Mouse (Mus musculus) MEL (cell line): ENCODE results near the gene Bgn.

Experiments
- CHD1 ChIP-seq: IDR thresholded peaks from 2 replicates; pipeline ENCODE4 v1.6.1; 2012; ENCODE audit warnings: low read depth, mild to moderate bottlenecking, inconsistent platforms, low read length, improper control_type of control experiment
- CTCF ChIP-seq, 3 experiments: IDR thresholded peaks in 2 of 3; conservative IDR thresholded peaks in 1 of 3; 2 replicates each; pipeline ENCODE4 v1.5.1; 2011 to 2012; ENCODE audit warnings: low read length in 3 of 3, low read depth in 2 of 3, mild to moderate bottlenecking in 2 of 3, improper control_type of control experiment in 1 of 3, inconsistent platforms in 1 of 3, mixed read lengths in 1 of 3, moderate library complexity in 1 of 3; ENCODE audit not compliant: control insufficient read depth in 1 of 3, insufficient read depth in 1 of 3, poor library complexity in 1 of 3, severe bottlenecking in 1 of 3
- POLR2A ChIP-seq, 2 experiments: IDR thresholded peaks; 2 replicates each; pipeline ENCODE4 v1.6.1; 2011 to 2012; ENCODE audit warnings: low read length in 2 of 2, mild to moderate bottlenecking in 2 of 2, control low read depth in 1 of 2, improper control_type of control experiment in 1 of 2, low read depth in 1 of 2, moderate library complexity in 1 of 2; ENCODE audit not compliant: control insufficient read depth in 1 of 2, insufficient read depth in 1 of 2, poor library complexity in 1 of 2
- POLR2AphosphoS2 ChIP-seq: IDR thresholded peaks from 2 replicates; pipeline ENCODE4 v1.6.1; 2011; ENCODE audit warnings: low read length, improper control_type of control experiment
- POLR2AphosphoS5 ChIP-seq: IDR thresholded peaks from 2 replicates; pipeline ENCODE4 v1.6.1; 2012; ENCODE audit warnings: low read depth, borderline replicate concordance, mild to moderate bottlenecking, inconsistent platforms, low read length, moderate library complexity, mixed read lengths
- TAL1 ChIP-seq: IDR thresholded peaks from 2 replicates; pipeline ENCODE4 v1.6.1; 2012; ENCODE audit warnings: mild to moderate bottlenecking, inconsistent platforms, low read length, moderate library complexity, mixed read lengths
- UBTF ChIP-seq: IDR thresholded peaks from 2 replicates; pipeline ENCODE4 v1.6.1; 2012; ENCODE audit warnings: low read depth, mild to moderate bottlenecking, inconsistent platforms, low read length, improper control_type of control experiment, moderate library complexity, borderline replicate concordance; ENCODE audit not compliant: insufficient read depth
- USF1 ChIP-seq: IDR thresholded peaks from 2 replicates; pipeline ENCODE4 v1.6.1; 2014; ENCODE audit warnings: low read depth, mild to moderate bottlenecking, inconsistent platforms, low read length, improper control_type of control experiment, moderate library complexity
- ZC3H11A ChIP-seq: IDR thresholded peaks from 2 replicates; pipeline ENCODE4 v1.6.1; 2012; ENCODE audit warnings: low read depth, mild to moderate bottlenecking, inconsistent platforms, low read length, improper control_type of control experiment

GRCm38 (mm10) chrX:73543340-73543739 is 59.9 kb downstream of the Bgn start:
- TF ChIP-seq UBTF: no peak
- TF ChIP-seq TAL1: no peak
- TF ChIP-seq USF1: no peak
- no peak for TF ChIP-seq ZC3H11A
- peak in 2 of 3 experiments; percentile 16 to 38; a peak in 2 of 6 replicates for TF ChIP-seq CTCF (IDR thresholded peaks at IDR 0.05 in 2 of 3, conservative IDR thresholded peaks at IDR 0.05 in 1 of 3; ENCODE audit: control insufficient read depth in 1 of 3, insufficient read depth in 1 of 3, low read depth in 2 of 3, low read length in 3 of 3, poor library complexity in 1 of 3, severe bottlenecking in 1 of 3)
- no peak for TF ChIP-seq POLR2A (IDR thresholded peaks at IDR 0.05; ENCODE audit: control insufficient read depth in 1 of 2, insufficient read depth in 1 of 2, low read depth in 1 of 2, low read length in 2 of 2, poor library complexity in 1 of 2)
- TF ChIP-seq CHD1: no peak
- TF ChIP-seq POLR2AphosphoS5: no peak
- no peak for TF ChIP-seq POLR2AphosphoS2
